Mouse (Mus musculus): Measurements from ENCODE around the gene Cnot8. TPM values are rescaled to one million over a fixed set of nuclear protein-coding genes. Genes with fewer than 3 reads are reported as not detected.
A peak's percentile ranks its signal among the peaks of the same experiment; 100 is the strongest.
"Not testable (repeated sequence)": the region's sequence is repeated elsewhere in the genome, so short reads cannot be mapped to it uniquely, and the experiment has no call there.

Cnot8 gene
- total RNA-seq (2017) = 112 and 130 TPM in 2 replicates

- peak; percentile 87 to 90 for ATAC-seq (replicated peaks in 1 of 2; ENCODE audit: insufficient read depth in 1 of 2, low FRiP score in 2 of 2, low TSS enrichment in 1 of 2, low read depth in 1 of 2, poor library complexity in 2 of 2, severe bottlenecking in 2 of 2)
Measured at GRCm38 (mm10) chr11:58103697-58104306, at the start of gene Cnot8. Gene Cnot8 (plus strand): TSS chr11:58104153.

GRCm38 (mm10) chr11:58057455-58057854, 46.5 kb upstream of the Cnot8 start:
- peak; percentile 55 to 77 for ATAC-seq (replicated peaks in 1 of 2; ENCODE audit: insufficient read depth in 1 of 2, low FRiP score in 2 of 2, low TSS enrichment in 1 of 2, low read depth in 1 of 2, poor library complexity in 2 of 2, severe bottlenecking in 2 of 2)

GRCm38 (mm10) chr11:58059752-58060151, 44.2 kb upstream of the Cnot8 start:
- not testable (repeated sequence) for ATAC-seq (replicated peaks in 1 of 2; ENCODE audit: insufficient read depth in 1 of 2, low FRiP score in 2 of 2, low TSS enrichment in 1 of 2, low read depth in 1 of 2, poor library complexity in 2 of 2, severe bottlenecking in 2 of 2)

- not testable (repeated sequence) for ATAC-seq (replicated peaks in 1 of 2; ENCODE audit: insufficient read depth in 1 of 2, low FRiP score in 2 of 2, low TSS enrichment in 1 of 2, low read depth in 1 of 2, poor library complexity in 2 of 2, severe bottlenecking in 2 of 2)
Measured at GRCm38 (mm10) chr11:58061218-58061617, 42.7 kb upstream of the Cnot8 start.

GRCm38 (mm10) chr11:58062586-58062985, 41.4 kb upstream of the Cnot8 start:
- ATAC-seq (replicated peaks in 1 of 2; ENCODE audit: insufficient read depth in 1 of 2, low FRiP score in 2 of 2, low TSS enrichment in 1 of 2, low read depth in 1 of 2, poor library complexity in 2 of 2, severe bottlenecking in 2 of 2) = no peak

GRCm38 (mm10) chr11:58065025-58065424, 38.9 kb upstream of the Cnot8 start:
- no peak for ATAC-seq (replicated peaks in 1 of 2; ENCODE audit: insufficient read depth in 1 of 2, low FRiP score in 2 of 2, low TSS enrichment in 1 of 2, low read depth in 1 of 2, poor library complexity in 2 of 2, severe bottlenecking in 2 of 2)

- ATAC-seq (replicated peaks in 1 of 2; ENCODE audit: insufficient read depth in 1 of 2, low FRiP score in 2 of 2, low TSS enrichment in 1 of 2, low read depth in 1 of 2, poor library complexity in 2 of 2, severe bottlenecking in 2 of 2) = no peak
Measured at GRCm38 (mm10) chr11:58072978-58073377, 31.0 kb upstream of the Cnot8 start.

- ATAC-seq (replicated peaks in 1 of 2; ENCODE audit: insufficient read depth in 1 of 2, low FRiP score in 2 of 2, low TSS enrichment in 1 of 2, low read depth in 1 of 2, poor library complexity in 2 of 2, severe bottlenecking in 2 of 2) = no peak
Measured at GRCm38 (mm10) chr11:58077270-58077669, 26.7 kb upstream of the Cnot8 start.

GRCm38 (mm10) chr11:58081716-58082115, 22.2 kb upstream of the Cnot8 start:
- no peak for ATAC-seq (replicated peaks in 1 of 2; ENCODE audit: insufficient read depth in 1 of 2, low FRiP score in 2 of 2, low TSS enrichment in 1 of 2, low read depth in 1 of 2, poor library complexity in 2 of 2, severe bottlenecking in 2 of 2)

GRCm38 (mm10) chr11:58092541-58092940, 11.4 kb upstream of the Cnot8 start:
- ATAC-seq (replicated peaks in 1 of 2; ENCODE audit: insufficient read depth in 1 of 2, low FRiP score in 2 of 2, low TSS enrichment in 1 of 2, low read depth in 1 of 2, poor library complexity in 2 of 2, severe bottlenecking in 2 of 2) = peak; percentile 48 to 70; a peak in 3 of 4 replicates

- peak; percentile 51 to 55; a peak in 2 of 4 replicates for ATAC-seq (replicated peaks in 1 of 2; ENCODE audit: insufficient read depth in 1 of 2, low FRiP score in 2 of 2, low TSS enrichment in 1 of 2, low read depth in 1 of 2, poor library complexity in 2 of 2, severe bottlenecking in 2 of 2)
Measured at GRCm38 (mm10) chr11:58093021-58093528, 10.9 kb upstream of the Cnot8 start, which contains the start of gene Gm12248. Gene Gm12248 (minus strand): TSS chr11:58093134.

GRCm38 (mm10) chr11:58094766-58095165, 9.2 kb upstream of the Cnot8 start:
- ATAC-seq (replicated peaks in 1 of 2; ENCODE audit: insufficient read depth in 1 of 2, low FRiP score in 2 of 2, low TSS enrichment in 1 of 2, low read depth in 1 of 2, poor library complexity in 2 of 2, severe bottlenecking in 2 of 2) = no peak

GRCm38 (mm10) chr11:58095561-58095960, 8.4 kb upstream of the Cnot8 start:
- no peak for ATAC-seq (replicated peaks in 1 of 2; ENCODE audit: insufficient read depth in 1 of 2, low FRiP score in 2 of 2, low TSS enrichment in 1 of 2, low read depth in 1 of 2, poor library complexity in 2 of 2, severe bottlenecking in 2 of 2)

- peak in 1 of 2 experiments; percentile 12; a peak in 1 of 4 replicates for ATAC-seq (replicated peaks in 1 of 2; ENCODE audit: insufficient read depth in 1 of 2, low FRiP score in 2 of 2, low TSS enrichment in 1 of 2, low read depth in 1 of 2, poor library complexity in 2 of 2, severe bottlenecking in 2 of 2)
Measured at GRCm38 (mm10) chr11:58096160-58096559, 7.8 kb upstream of the Cnot8 start.

GRCm38 (mm10) chr11:58096821-58097620, 6.9 kb upstream of the Cnot8 start:
- ATAC-seq (replicated peaks in 1 of 2; ENCODE audit: insufficient read depth in 1 of 2, low FRiP score in 2 of 2, low TSS enrichment in 1 of 2, low read depth in 1 of 2, poor library complexity in 2 of 2, severe bottlenecking in 2 of 2) = no peak

GRCm38 (mm10) chr11:58097621-58098365, 6.2 kb upstream of the Cnot8 start:
- peak in 1 of 2 experiments; percentile 11; a peak in 1 of 4 replicates for ATAC-seq (replicated peaks in 1 of 2; ENCODE audit: insufficient read depth in 1 of 2, low FRiP score in 2 of 2, low TSS enrichment in 1 of 2, low read depth in 1 of 2, poor library complexity in 2 of 2, severe bottlenecking in 2 of 2)

- ATAC-seq (replicated peaks in 1 of 2; ENCODE audit: insufficient read depth in 1 of 2, low FRiP score in 2 of 2, low TSS enrichment in 1 of 2, low read depth in 1 of 2, poor library complexity in 2 of 2, severe bottlenecking in 2 of 2) = not testable (repeated sequence)
Measured at GRCm38 (mm10) chr11:58098366-58098720, 5.6 kb upstream of the Cnot8 start.

GRCm38 (mm10) chr11:58100006-58100405, 3.9 kb upstream of the Cnot8 start:
- ATAC-seq (replicated peaks in 1 of 2; ENCODE audit: insufficient read depth in 1 of 2, low FRiP score in 2 of 2, low TSS enrichment in 1 of 2, low read depth in 1 of 2, poor library complexity in 2 of 2, severe bottlenecking in 2 of 2) = no peak
